In genomic region chr9:120935634-120935922, GRCm38 (mm10) we compare ENCODE assay signal across 8 mouse cellular contexts. TPM values are rescaled to one million over a fixed set of nuclear protein-coding genes. Genes with fewer than 3 reads are reported as not detected.
DNase-seq lines count a peak whose midpoint lies in the region; ATAC-seq and TF ChIP-seq lines count a peak whose summit lies in the region.

No protein-coding gene starts in this region.

- H3K27me3 ChIP-seq in cerebellum, adult 2 months (ENCODE audit: control insufficient read depth, insufficient read depth, low read length), result no peaks in the 10 kb centered on the region
- H3K27me3 ChIP-seq in liver, postnatal 0 days (ENCODE audit: insufficient read depth, low read length), result no peaks in the 10 kb centered on the region

- H3K4me1 ChIP-seq in cerebellum, adult 2 months (ENCODE audit: control insufficient read depth, insufficient read depth, low read length), result peaks cover 13% of the 10 kb centered on the region
- peaks cover 46% of the 10 kb centered on the region for H3K4me1 ChIP-seq in liver, postnatal 0 days (ENCODE audit: insufficient read depth)

- TF ChIP-seq POLR2A in cerebellum, adult 2 months (IDR thresholded peaks at IDR 0.05; ENCODE audit: borderline replicate concordance, insufficient read depth, low read length), result no peak

- peak overlapping the region; percentile 8 for H3K4me3 ChIP-seq in cerebellum, adult 2 months (replicated peaks; ENCODE audit: insufficient read depth, low read depth, low read length)
- H3K4me3 ChIP-seq in liver, postnatal 0 days (ENCODE audit: low read depth, low read length), result peak overlapping the region; percentile 94

- 31% methylated on average over 4 of the region's 4 CpGs for WGBS in cerebellum, adult 2 months
- 10% methylated on average over 4 of the region's 4 CpGs for WGBS in liver, postnatal 0 days (ENCODE audit: insufficient replicate concordance)

- no peaks in the 10 kb centered on the region for H3K9me3 ChIP-seq in liver, postnatal 0 days (ENCODE audit: low read length)

- peak overlapping the region; percentile 90 for H3K4me2 ChIP-seq in liver, postnatal 0 days (ENCODE audit: low read depth, low read length)

- no peak for DNase-seq in cerebellum, adult 2 months
- no peak for DNase-seq in cerebellum, adult 9-11 months
- DNase-seq in thymus, postnatal 0 days (ENCODE audit: low spot score), result peak; percentile 22
- DNase-seq in thymus, postnatal 25 days, result no peak
- no peak for DNase-seq in liver, postnatal 0 days
- no peak for DNase-seq in Muller cell, postnatal 12 days (ENCODE audit: inconsistent ontology term)
- no peak for DNase-seq in urinary bladder, postnatal 10 days (ENCODE audit: low spot score)
- DNase-seq in left cerebral cortex, postnatal 36 days (ENCODE audit: low spot score in 2 of 2), result no peak

- no peak overlapping the region for H3K27ac ChIP-seq in cerebellum, adult 2 months (ENCODE audit: insufficient read depth, low read length)
- peak overlapping the region; percentile 96 for H3K27ac ChIP-seq in liver, postnatal 0 days (ENCODE audit: low read depth)

- no peak for TF ChIP-seq EP300 in liver, postnatal 0 days (IDR thresholded peaks at IDR 0.05; ENCODE audit: low read depth)

- H3K9ac ChIP-seq in liver, postnatal 0 days (replicated peaks), result peak overlapping the region; percentile 94

- intact Hi-C loops in left cerebral cortex, postnatal 36 days (cut with DNase I), result loop anchor here (2.0 to 5.0 kb wide), 2 partner anchors 158 to 333 kb away; no protein-coding TSS in a partner anchor

- no peak for ATAC-seq in liver, postnatal 0 days

- TF ChIP-seq CTCF in cerebellum, adult 2 months (IDR thresholded peaks at IDR 0.05; ENCODE audit: borderline replicate concordance, insufficient read depth, low read depth, low read length), result no peak
- no peak for TF ChIP-seq CTCF in liver, postnatal 0 days (IDR thresholded peaks at IDR 0.05; ENCODE audit: low read depth)

- H3K36me3 ChIP-seq in liver, postnatal 0 days (replicated peaks; ENCODE audit: insufficient read depth, low read length), result peaks cover 5% of the 10 kb centered on the region; the same call in 1 of the 2 replicates

RNA-seq across cellular contexts. Expression of gene Ctnnb1, which starts 6.6 kb away (rescaled TPM):
- polyA plus RNA-seq in cerebellum, adult 2 months (2012; rRNA removed), result 222 and 255 TPM in 2 replicates
- 217 and 220 TPM in 2 replicates for polyA plus RNA-seq in thymus, postnatal 0 days (2015; fragmentation: Nextera tagmentation; extraction: Ambion mirVana)
- 66.5 and 72.7 TPM in 2 replicates for polyA plus RNA-seq in liver, postnatal 0 days (2015; fragmentation: Nextera tagmentation; extraction: Ambion mirVana)
- total RNA-seq in left cerebral cortex, postnatal 36 days (2021), result 100 to 1,000 TPM; 487 to 491 TPM
